Mouse (Mus musculus): ENCODE results near the gene BC030870. TPM values are rescaled to one million over a fixed set of nuclear protein-coding genes. Genes with fewer than 3 reads are reported as not detected.

The BC030870 gene
- total and polyA plus RNA-seq, 2 experiments from 2014 or later: not detected

DNA sequence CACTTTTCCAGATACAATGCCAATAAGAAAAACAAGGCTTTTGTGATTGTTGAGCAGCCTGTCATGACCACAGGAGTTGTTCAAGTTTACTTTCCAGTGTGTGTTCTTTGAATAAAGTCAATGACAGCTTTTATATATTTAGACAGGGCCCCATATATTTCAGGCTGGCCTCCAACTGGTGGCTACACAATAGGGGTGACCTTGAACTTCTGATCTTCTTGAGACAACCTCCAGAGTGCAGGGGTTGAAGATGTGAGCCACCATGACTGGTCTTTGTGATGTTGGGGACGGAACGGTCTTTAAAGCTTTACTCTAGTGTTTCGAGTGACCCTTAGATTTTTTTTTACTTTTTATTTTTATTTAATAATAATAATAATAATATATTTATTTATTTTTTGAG is 63.7 kb downstream of the BC030870 start:
- no peaks in the 10 kb centered on the region for H3K4me1 ChIP-seq (ENCODE audit: insufficient read depth, low read length)
- no peak overlapping the region for H3K9ac ChIP-seq (replicated peaks; ENCODE audit: low read length)
- H3K4me3 ChIP-seq (ENCODE audit: low read length): no peak overlapping the region
- no peak overlapping the region for H3K4me2 ChIP-seq (ENCODE audit: low read depth, low read length)
- no peaks in the 10 kb centered on the region for H3K9me3 ChIP-seq (ENCODE audit: low read length)
- TF ChIP-seq CTCF (IDR thresholded peaks at IDR 0.05; ENCODE audit: low read depth): no peak
- 95% methylated on average over 3 of the region's 3 CpGs for WGBS
- ATAC-seq (no peak), DNase-seq (ENCODE audit: low spot score) (no peak)
- no peaks in the 10 kb centered on the region for H3K36me3 ChIP-seq (ENCODE audit: insufficient read depth, low read length)
- H3K27ac ChIP-seq: no peak overlapping the region
- no peaks in the 10 kb centered on the region for H3K27me3 ChIP-seq (ENCODE audit: insufficient read depth, low read length)

DNA sequence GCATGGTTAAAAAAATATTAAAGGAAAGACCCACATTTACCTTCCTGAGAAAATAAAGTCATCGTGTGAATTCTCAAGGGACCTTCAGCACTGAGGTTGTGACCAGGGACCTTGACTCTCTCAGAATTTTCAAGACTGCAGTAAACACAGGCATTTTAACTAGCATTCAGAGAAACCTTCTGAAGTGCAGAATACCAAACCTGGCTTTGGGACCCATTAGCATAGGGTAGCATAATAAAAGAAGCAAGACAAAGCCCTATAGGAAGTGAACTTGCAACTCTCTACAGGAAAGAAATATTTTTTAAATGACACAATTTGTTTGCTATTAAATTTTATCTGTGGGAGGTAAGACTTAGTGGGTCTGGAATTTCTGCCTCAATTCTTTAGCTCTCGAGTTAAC is 65.3 kb downstream of the BC030870 start:
- DNase-seq (ENCODE audit: low spot score): no peak
- Histone ChIP-seq H3K4me2 (ENCODE audit: low read depth, low read length) (no peak overlapping the region), H3K4me3 (ENCODE audit: low read length) (no peak overlapping the region), H3K27ac (no peak overlapping the region), H3K36me3 (ENCODE audit: insufficient read depth, low read length) (no peaks in the 10 kb centered on the region), H3K9ac (replicated peaks; ENCODE audit: low read length) (no peak overlapping the region), H3K4me1 (ENCODE audit: insufficient read depth, low read length) (no peaks in the 10 kb centered on the region), H3K27me3 (ENCODE audit: insufficient read depth, low read length) (no peaks in the 10 kb centered on the region), H3K9me3 (ENCODE audit: low read length) (no peaks in the 10 kb centered on the region)
- WGBS: 49% methylated on average over 2 of the region's 2 CpGs
- no peak for ATAC-seq
- TF ChIP-seq CTCF (IDR thresholded peaks at IDR 0.05; ENCODE audit: low read depth): no peak

- no peaks in the 10 kb centered on the region for H3K36me3 ChIP-seq (ENCODE audit: insufficient read depth, low read length)
- 68% methylated on average over 4 of the region's 4 CpGs for WGBS
- H3K9me3 ChIP-seq (ENCODE audit: low read length): no peaks in the 10 kb centered on the region
- no peaks in the 10 kb centered on the region for H3K27me3 ChIP-seq (ENCODE audit: insufficient read depth, low read length)
- H3K4me2 ChIP-seq (ENCODE audit: low read depth, low read length): no peak overlapping the region
- no peak for ATAC-seq
- H3K4me1 ChIP-seq (ENCODE audit: insufficient read depth, low read length): no peaks in the 10 kb centered on the region
- no peak for DNase-seq (ENCODE audit: low spot score)
- H3K9ac ChIP-seq (replicated peaks; ENCODE audit: low read length): no peak overlapping the region
- H3K4me3 ChIP-seq (ENCODE audit: low read length): no peak overlapping the region
- TF ChIP-seq CTCF (IDR thresholded peaks at IDR 0.05; ENCODE audit: low read depth): no peak
- no peak overlapping the region for H3K27ac ChIP-seq
Measured at GRCm38 (mm10) chr8:65062195-65062594, 67.2 kb downstream of the BC030870 start.

DNA sequence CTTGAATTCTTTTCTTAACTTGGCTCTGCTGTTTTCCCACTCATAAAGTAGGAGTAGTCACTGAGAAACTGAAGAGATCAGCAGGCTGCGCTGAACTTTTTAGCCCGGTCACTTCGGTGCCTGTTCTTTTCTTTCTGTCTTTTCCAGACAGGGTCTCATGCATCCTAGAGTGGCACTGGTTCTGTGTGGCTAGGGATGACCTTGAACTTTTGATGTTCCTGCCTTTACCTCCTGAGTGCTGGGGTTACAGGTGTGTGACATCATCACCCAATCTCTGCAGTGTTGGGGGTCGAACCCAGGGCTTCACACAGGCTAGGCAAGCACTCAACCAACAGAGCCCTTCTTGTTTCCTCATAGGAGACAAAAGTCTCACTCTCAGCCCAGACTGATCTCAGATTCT is 72.6 kb downstream of the BC030870 start:
- H3K9me3 ChIP-seq (ENCODE audit: low read length): no peaks in the 10 kb centered on the region
- H3K27ac ChIP-seq: no peak overlapping the region
- H3K27me3 ChIP-seq (ENCODE audit: insufficient read depth, low read length): no peaks in the 10 kb centered on the region
- H3K4me3 ChIP-seq (ENCODE audit: low read length): no peak overlapping the region
- TF ChIP-seq CTCF (IDR thresholded peaks at IDR 0.05; ENCODE audit: low read depth): no peak
- H3K4me2 ChIP-seq (ENCODE audit: low read depth, low read length): no peak overlapping the region
- 94% methylated on average over 4 of the region's 4 CpGs for WGBS
- DNase-seq (ENCODE audit: low spot score) (no peak), ATAC-seq (no peak)
- H3K36me3 ChIP-seq (ENCODE audit: insufficient read depth, low read length): no peaks in the 10 kb centered on the region
- no peak overlapping the region for H3K9ac ChIP-seq (replicated peaks; ENCODE audit: low read length)
- no peaks in the 10 kb centered on the region for H3K4me1 ChIP-seq (ENCODE audit: insufficient read depth, low read length)

GRCm38 (mm10) chr8:65053968-65054367 is 75.4 kb downstream of the BC030870 start:
- Histone ChIP-seq H3K9me3 (ENCODE audit: low read length) (no peaks in the 10 kb centered on the region), H3K9ac (replicated peaks; ENCODE audit: low read length) (no peak overlapping the region), H3K27ac (no peak overlapping the region), H3K36me3 (ENCODE audit: insufficient read depth, low read length) (no peaks in the 10 kb centered on the region), H3K27me3 (ENCODE audit: insufficient read depth, low read length) (no peaks in the 10 kb centered on the region), H3K4me1 (ENCODE audit: insufficient read depth, low read length) (no peaks in the 10 kb centered on the region), H3K4me2 (ENCODE audit: low read depth, low read length) (no peak overlapping the region), H3K4me3 (ENCODE audit: low read length) (no peak overlapping the region)
- no peak for TF ChIP-seq CTCF (IDR thresholded peaks at IDR 0.05; ENCODE audit: low read depth)
- ATAC-seq: no peak
- 70% methylated on average over 5 of the region's 5 CpGs for WGBS
- no peak for DNase-seq (ENCODE audit: low spot score)

DNA sequence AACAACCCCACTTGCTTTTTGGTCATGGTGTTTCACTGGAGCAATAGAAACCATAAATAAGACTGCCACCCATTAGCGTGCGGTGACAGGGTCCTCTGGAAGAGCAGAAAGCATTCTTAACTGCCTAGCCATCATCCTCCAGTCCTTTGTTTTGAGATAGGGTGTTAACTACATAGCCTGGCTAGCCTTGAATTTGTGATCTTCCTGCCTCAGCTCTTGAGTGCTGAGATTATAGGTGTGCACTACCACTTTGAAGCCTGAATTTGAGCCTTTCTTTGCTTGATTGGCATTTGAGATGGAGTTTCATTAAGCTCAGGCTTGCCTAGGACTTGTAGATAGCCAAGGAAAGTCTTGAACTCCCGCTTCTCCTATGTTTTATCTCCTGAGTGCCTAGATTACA is 75.8 kb downstream of the BC030870 start:
- Histone ChIP-seq H3K4me2 (ENCODE audit: low read depth, low read length) (no peak overlapping the region), H3K4me3 (ENCODE audit: low read length) (no peak overlapping the region), H3K36me3 (ENCODE audit: insufficient read depth, low read length) (no peaks in the 10 kb centered on the region), H3K9ac (replicated peaks; ENCODE audit: low read length) (no peak overlapping the region), H3K9me3 (ENCODE audit: low read length) (no peaks in the 10 kb centered on the region), H3K27ac (no peak overlapping the region), H3K27me3 (ENCODE audit: insufficient read depth, low read length) (no peaks in the 10 kb centered on the region), H3K4me1 (ENCODE audit: insufficient read depth, low read length) (no peaks in the 10 kb centered on the region)
- ATAC-seq: no peak
- no peak for DNase-seq (ENCODE audit: low spot score)
- no peak for TF ChIP-seq CTCF (IDR thresholded peaks at IDR 0.05; ENCODE audit: low read depth)
- WGBS: 97% methylated on average over 3 of the region's 3 CpGs

- 85% methylated on average over 4 of the region's 4 CpGs for WGBS
- H3K27me3 ChIP-seq (ENCODE audit: insufficient read depth, low read length): no peaks in the 10 kb centered on the region
- H3K4me2 ChIP-seq (ENCODE audit: low read depth, low read length): no peak overlapping the region
- 0 out of 2 replicates have a peak, but pooled peaks cover 3% of the 10 kb centered on the region for H3K4me1 ChIP-seq (ENCODE audit: insufficient read depth, low read length)
- H3K27ac ChIP-seq: no peak overlapping the region
- H3K9ac ChIP-seq (replicated peaks; ENCODE audit: low read length): no peak overlapping the region
- H3K9me3 ChIP-seq (ENCODE audit: low read length): no peaks in the 10 kb centered on the region
- H3K4me3 ChIP-seq (ENCODE audit: low read length): no peak overlapping the region
- H3K36me3 ChIP-seq (ENCODE audit: insufficient read depth, low read length): no peaks in the 10 kb centered on the region
- ATAC-seq (no peak), DNase-seq (ENCODE audit: low spot score) (no peak)
- no peak for TF ChIP-seq CTCF (IDR thresholded peaks at IDR 0.05; ENCODE audit: low read depth)
Measured at GRCm38 (mm10) chr8:65047801-65048200, 81.6 kb downstream of the BC030870 start.
